Mouse (Mus musculus) hindbrain, embryonic 14.5 days (tissue): Measurements from ENCODE around the gene Prelid1. TPM values are rescaled to one million over a fixed set of nuclear protein-coding genes. Genes with fewer than 3 reads are reported as not detected.

Experiments
- ATAC-seq: fragments of 200-750 bp; cut with Nextera tagmentation; 2 replicates; pipeline ENCODE4 v1.8.0; 2017; ENCODE audit warnings: moderate number of reproducible peaks, mild to moderate bottlenecking, moderate TSS enrichment, moderate library complexity; ENCODE audit not compliant: low FRiP score
- DNase-seq: peaks from one replicate; pipeline ENCODE4 v3.0.0-alpha.2; 2015; ENCODE audit warnings: low spot score
- H3K27ac ChIP-seq: fragments of 300-500 bp; sonication (generic); 2 replicates; pipeline ENCODE4 v1.5.1; 2014; ENCODE audit warnings: mild to moderate bottlenecking, moderate library complexity
- H3K27me3 ChIP-seq: fragments of 300-500 bp; sonication (generic); 2 replicates; pipeline ENCODE4 v1.6.1; 2014; ENCODE audit warnings: mild to moderate bottlenecking, low read length, mixed read lengths; ENCODE audit not compliant: control insufficient read depth, insufficient read depth
- H3K36me3 ChIP-seq: fragments of 300-500 bp; sonication (generic); replicated peaks from 2 replicates; pipeline ENCODE4 v1.6.1; 2014; ENCODE audit not compliant: control insufficient read depth, insufficient read depth
- H3K4me1 ChIP-seq: fragments of 300-500 bp; sonication (generic); replicated peaks from 2 replicates; pipeline ENCODE4 v1.6.1; 2014; ENCODE audit warnings: antibody characterized with exemption, low read length, mixed read lengths; ENCODE audit not compliant: control insufficient read depth, insufficient read depth
- H3K4me2 ChIP-seq: fragments of 300-500 bp; sonication (generic); replicated peaks from 2 replicates; pipeline ENCODE4 v1.6.1; 2014; ENCODE audit warnings: mild to moderate bottlenecking, moderate library complexity
- H3K4me3 ChIP-seq: fragments of 300-500 bp; sonication (generic); replicated peaks from 2 replicates; pipeline ENCODE4 v1.5.1; 2014; ENCODE audit warnings: mild to moderate bottlenecking, low read length
- H3K9ac ChIP-seq: fragments of 300-500 bp; sonication (generic); 2 replicates; pipeline ENCODE4 v1.6.1; 2014
- H3K9me3 ChIP-seq: fragments of 300-500 bp; sonication (generic); 2 replicates; pipeline ENCODE4 v1.6.1; 2016; ENCODE audit warnings: low read length; ENCODE audit not compliant: control insufficient read depth
- WGBS: fragments of 180-500 bp; shearing (Covaris S2); extraction: QIAGEN DNeasy Blood & Tissue Kit; methylation state at CpG from one replicate; pipeline ENCODE4 v1.1.7; 2014; 5-methylcytosine and 5-hydroxymethylcytosine counted together
- polyA plus RNA-seq: library from polyadenylated mRNA; unstranded; fragments of >200 nt; fragmentation: Nextera tagmentation; extraction: Ambion mirVana; gene quantifications from 2 replicates; pipeline ENCODE4 v1.2.1, GENCODE M21; 2014

The Prelid1 gene
- polyA plus RNA-seq, 1 experiment from 2014 or later, result 348 TPM

DNA sequence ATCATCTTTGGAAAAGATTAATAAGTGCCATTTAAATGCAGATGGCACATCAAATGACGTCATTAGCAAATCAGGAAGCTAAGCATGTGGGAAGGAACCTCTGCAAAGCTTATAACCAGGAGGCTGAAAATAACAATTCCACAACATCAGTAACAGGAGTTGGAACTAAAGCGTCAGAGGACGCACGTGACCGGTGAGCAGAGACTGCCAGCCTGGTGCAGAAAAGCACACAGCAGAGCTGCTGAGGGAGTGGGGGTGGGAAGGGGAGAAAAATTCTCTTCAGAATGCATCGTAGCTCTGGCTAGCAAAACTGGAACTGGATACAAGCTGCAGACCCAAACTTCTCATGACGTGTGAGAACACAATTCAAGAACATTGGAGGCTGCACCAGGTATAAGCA, 24.0 kb downstream of the Prelid1 start:
- Histone ChIP-seq H3K4me3 (no peak overlapping the region), H3K4me1 (no peaks in the 10 kb centered on the region), H3K27ac (no peak overlapping the region), H3K36me3 (peaks cover 57% of the 10 kb centered on the region), H3K9me3 (no peaks in the 10 kb centered on the region), H3K27me3 (no peaks in the 10 kb centered on the region), H3K4me2 (no peak overlapping the region), H3K9ac (no peak overlapping the region)
- DNase-seq, result no peak
- no peak for ATAC-seq
- WGBS, result 90% methylated on average over 7 of the region's 7 CpGs

- peaks cover 80% of the 10 kb centered on the region for H3K36me3 ChIP-seq
- 91% methylated on average over 11 of the region's 11 CpGs for WGBS
- H3K4me2 ChIP-seq, result no peak overlapping the region
- ATAC-seq, result no peak
- no peaks in the 10 kb centered on the region for H3K9me3 ChIP-seq
- no peak overlapping the region for H3K27ac ChIP-seq
- H3K9ac ChIP-seq, result no peak overlapping the region
- no peak for DNase-seq
- no peaks in the 10 kb centered on the region for H3K4me1 ChIP-seq
- H3K27me3 ChIP-seq, result no peaks in the 10 kb centered on the region
- H3K4me3 ChIP-seq, result no peak overlapping the region
Measured at GRCm38 (mm10) chr13:55346745-55347144, 26.4 kb downstream of the Prelid1 start.

GRCm38 (mm10) chr13:55361145-55361544, 40.8 kb downstream of the Prelid1 start:
- H3K4me1 ChIP-seq, result peaks cover 16% of the 10 kb centered on the region
- no peaks in the 10 kb centered on the region for H3K9me3 ChIP-seq
- no peak for ATAC-seq
- peak overlapping the region; percentile 92 for H3K4me3 ChIP-seq
- no peak overlapping the region for H3K27ac ChIP-seq
- H3K4me2 ChIP-seq, result peak overlapping the region; percentile 84
- H3K36me3 ChIP-seq, result peaks cover 33% of the 10 kb centered on the region
- no peak overlapping the region for H3K9ac ChIP-seq
- no peak for DNase-seq
- H3K27me3 ChIP-seq, result no peaks in the 10 kb centered on the region

GRCm38 (mm10) chr13:55361974-55362452, 41.7 kb downstream of the Prelid1 start:
- Histone ChIP-seq H3K4me3 (peak overlapping the region; percentile 92), H3K4me2 (peak overlapping the region; percentile 84), H3K9me3 (no peaks in the 10 kb centered on the region), H3K36me3 (peaks cover 25% of the 10 kb centered on the region; the same call in 1 of the 2 replicates), H3K27me3 (no peaks in the 10 kb centered on the region), H3K9ac (peak overlapping the region; percentile 90), H3K27ac (peak overlapping the region; percentile 87), H3K4me1 (peaks cover 16% of the 10 kb centered on the region)
- WGBS, result 2% methylated on average over 32 of the region's 32 CpGs
- ATAC-seq, result peak; percentile 47
- peak; percentile 25 for DNase-seq

GRCm38 (mm10) chr13:55362453-55363060, 42.3 kb downstream of the Prelid1 start, which contains the start of gene Lman2:
Gene Lman2, minus strand, starts transcription at chr13:55362783.
- peaks cover 16% of the 10 kb centered on the region for H3K4me1 ChIP-seq
- ATAC-seq, result peak; percentile 99
- under 1% methylated on average over 35 of the region's 35 CpGs for WGBS

DNA sequence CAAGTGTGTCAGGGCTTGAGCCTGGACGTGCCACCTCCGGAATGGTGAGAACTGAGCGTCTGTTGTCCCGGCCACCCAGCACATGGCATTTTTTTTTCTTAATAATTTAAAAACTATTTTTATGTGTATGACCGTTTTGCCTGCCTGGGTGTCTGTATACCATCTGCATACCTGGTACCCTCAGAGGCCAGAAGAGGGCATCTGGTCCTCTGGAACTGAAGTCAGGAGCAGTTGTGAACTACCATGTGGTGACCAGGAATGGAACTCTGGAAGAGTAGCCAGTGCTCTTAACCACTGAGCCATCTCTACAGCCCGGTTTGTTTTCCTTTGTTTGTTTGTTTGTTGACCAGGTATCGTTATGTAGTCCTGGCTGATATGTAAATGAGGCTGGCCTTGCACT, 48.1 kb downstream of the Prelid1 start:
- no peak overlapping the region for H3K9ac ChIP-seq
- H3K36me3 ChIP-seq, result no peaks in the 10 kb centered on the region
- WGBS, result 83% methylated on average over 7 of the region's 7 CpGs

More at GRCm38 (mm10) chr13:55362453-55363060, 42.3 kb downstream of the Prelid1 start, which contains the start of gene Lman2:
- peak within 1 kb of the TSS; percentile 87 for H3K27ac ChIP-seq
- H3K4me3 ChIP-seq, result peak within 1 kb of the TSS; percentile 92
- H3K4me2 ChIP-seq, result peak within 1 kb of the TSS; percentile 84
- peak; percentile 98 for DNase-seq
- H3K9ac ChIP-seq, result peak within 1 kb of the TSS; percentile 90
- H3K27me3 ChIP-seq, result no peaks in the 10 kb centered on the region
- peaks cover 20% of the 10 kb centered on the region; the same call in 1 of the 2 replicates for H3K36me3 ChIP-seq
- H3K9me3 ChIP-seq, result no peaks in the 10 kb centered on the region

GRCm38 (mm10) chr13:55369531-55370114, 49.3 kb downstream of the Prelid1 start, which contains the start of gene Rgs14:
Gene Rgs14, plus strand, starts transcription at chr13:55369732.
- 60% methylated on average over 13 of the region's 13 CpGs for WGBS
- no peak within 1 kb of the TSS for H3K9ac ChIP-seq
- H3K9me3 ChIP-seq, result no peaks in the 10 kb centered on the region
- no peak within 1 kb of the TSS for H3K4me3 ChIP-seq
- no peak within 1 kb of the TSS for H3K4me2 ChIP-seq
- H3K27ac ChIP-seq, result no peak within 1 kb of the TSS
- DNase-seq, result no peak
- no peaks in the 10 kb centered on the region for H3K27me3 ChIP-seq
- H3K36me3 ChIP-seq, result no peaks in the 10 kb centered on the region
- ATAC-seq, result no peak
- no peaks in the 10 kb centered on the region for H3K4me1 ChIP-seq

More for the DNA sequence above, 48.1 kb downstream of the Prelid1 start:
- Histone ChIP-seq H3K9me3 (no peaks in the 10 kb centered on the region), H3K4me3 (no peak overlapping the region), H3K27me3 (no peaks in the 10 kb centered on the region), H3K4me1 (no peaks in the 10 kb centered on the region), H3K4me2 (no peak overlapping the region), H3K27ac (no peak overlapping the region)
- ATAC-seq (no peak), DNase-seq (no peak)

DNA sequence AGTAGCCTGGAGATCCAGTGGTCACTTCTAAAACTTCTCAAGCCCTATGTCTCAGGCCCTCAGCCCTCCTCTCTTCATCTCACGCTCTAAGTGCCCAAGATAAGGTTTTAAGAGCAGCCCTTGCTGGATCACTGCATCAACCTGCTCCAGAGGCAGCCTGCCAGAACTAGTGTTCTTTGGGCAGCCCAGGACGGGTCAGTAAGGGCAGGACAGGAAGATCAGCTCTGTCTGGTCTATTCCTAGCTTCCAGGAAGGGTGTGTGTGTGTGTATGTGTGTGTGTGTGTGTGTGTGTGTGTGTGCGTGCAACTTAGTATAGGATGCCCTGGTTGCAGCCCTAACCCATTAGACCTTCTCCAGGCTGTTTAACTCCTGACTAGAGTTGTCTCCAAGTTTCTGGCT, 49.9 kb downstream of the Prelid1 start:
- Histone ChIP-seq H3K4me2 (no peak overlapping the region), H3K27me3 (no peaks in the 10 kb centered on the region), H3K4me3 (no peak overlapping the region), H3K9me3 (no peaks in the 10 kb centered on the region), H3K9ac (no peak overlapping the region), H3K36me3 (no peaks in the 10 kb centered on the region), H3K4me1 (no peaks in the 10 kb centered on the region), H3K27ac (no peak overlapping the region)
- no peak for ATAC-seq
- 59% methylated on average over 3 of the region's 3 CpGs for WGBS
- no peak for DNase-seq

DNA sequence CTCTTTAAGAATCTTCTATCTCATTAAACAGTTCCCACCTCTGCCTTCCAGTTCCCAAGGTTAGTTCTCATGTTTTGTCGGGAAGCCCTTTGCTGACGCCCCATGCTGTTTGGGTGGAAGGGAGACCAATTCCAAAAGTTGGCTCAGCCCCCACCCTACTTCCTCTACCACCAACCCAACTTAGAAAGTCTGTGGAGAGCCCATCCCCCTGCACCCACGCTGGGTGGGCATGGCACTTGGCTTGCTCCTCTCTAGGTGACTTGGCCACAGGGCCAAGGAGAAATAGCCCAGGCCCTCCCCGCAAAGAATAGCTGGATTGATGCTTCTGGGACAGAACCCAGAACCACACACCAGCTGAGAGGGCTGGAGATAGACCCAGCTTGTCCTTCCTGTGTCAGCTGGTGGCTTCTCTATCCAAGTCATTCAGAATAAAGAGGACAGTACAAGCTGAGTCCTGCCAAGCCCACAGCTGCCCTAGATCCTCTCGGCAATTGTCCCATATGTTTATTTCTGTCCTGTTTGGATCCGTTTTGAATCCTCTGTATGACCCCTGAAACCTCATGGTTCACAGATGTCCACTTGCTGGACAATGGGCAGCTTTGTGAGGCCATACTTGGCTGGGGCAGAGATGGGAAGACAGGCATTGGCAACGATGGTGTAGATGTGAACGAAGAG, 50.8 kb downstream of the Prelid1 start:
- no peak overlapping the region for H3K4me3 ChIP-seq
- H3K9ac ChIP-seq, result no peak overlapping the region
- DNase-seq, result no peak
- no peaks in the 10 kb centered on the region for H3K27me3 ChIP-seq
- no peaks in the 10 kb centered on the region for H3K4me1 ChIP-seq
- H3K36me3 ChIP-seq, result no peaks in the 10 kb centered on the region
- H3K9me3 ChIP-seq, result no peaks in the 10 kb centered on the region
- H3K27ac ChIP-seq, result no peak overlapping the region
- ATAC-seq, result no peak
- 71% methylated on average over 8 of the region's 8 CpGs for WGBS
- no peak overlapping the region for H3K4me2 ChIP-seq
